In the genomic region with DNA sequence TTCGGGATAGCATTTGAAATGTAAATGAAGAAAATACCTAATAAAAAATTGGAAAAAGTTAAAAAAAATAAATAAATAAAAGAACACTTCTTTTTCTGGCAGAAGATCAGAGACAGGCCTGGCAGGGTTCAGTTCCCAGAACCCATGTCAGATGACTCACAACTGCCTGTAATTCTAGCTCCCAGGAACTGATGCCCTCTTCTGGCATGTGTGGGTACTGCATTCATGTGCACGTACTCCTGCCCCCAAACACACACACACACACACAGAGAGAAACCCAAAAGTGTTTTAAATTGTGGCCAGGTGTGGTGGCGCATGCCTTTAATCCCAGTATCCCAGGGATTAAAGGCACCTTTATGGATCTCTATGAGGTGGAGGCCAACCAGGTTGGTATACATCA, we compare ENCODE assay signal across 8 mouse cellular contexts. TPM values are rescaled to one million over a fixed set of nuclear protein-coding genes. Genes with fewer than 3 reads are reported as not detected.
DNase-seq lines count a peak whose midpoint lies in the region; ATAC-seq and TF ChIP-seq lines count a peak whose summit lies in the region.

No protein-coding gene starts in this region.

- peak; percentile 26; the same call in 1 of the 2 replicates for TF ChIP-seq CTCF in testis, adult 2 months (IDR thresholded peaks at IDR 0.05; ENCODE audit: control insufficient read depth, insufficient read depth, insufficient replicate concordance, low read depth, low read length)

- H3K27me3 ChIP-seq in forebrain, embryonic 11.5 days (ENCODE audit: control insufficient read depth, insufficient read depth, low read length) = no peaks in the 10 kb centered on the region
- no peaks in the 10 kb centered on the region for H3K27me3 ChIP-seq in forebrain, embryonic 15.5 days
- no peaks in the 10 kb centered on the region for H3K27me3 ChIP-seq in testis, adult 2 months (ENCODE audit: control insufficient read depth, insufficient read depth, low read length)
- no peaks in the 10 kb centered on the region for H3K27me3 ChIP-seq in midbrain, embryonic 15.5 days (replicated peaks)

- no peak overlapping the region for H3K27ac ChIP-seq in forebrain, embryonic 11.5 days (ENCODE audit: low read depth, low read length)
- H3K27ac ChIP-seq in forebrain, embryonic 15.5 days (replicated peaks) = no peak overlapping the region
- no peak overlapping the region for H3K27ac ChIP-seq in testis, adult 2 months (ENCODE audit: control insufficient read depth, insufficient read depth, low read depth, low read length)
- H3K27ac ChIP-seq in midbrain, embryonic 15.5 days = no peak overlapping the region

- no peaks in the 10 kb centered on the region for H3K4me1 ChIP-seq in forebrain, embryonic 11.5 days (replicated peaks; ENCODE audit: control insufficient read depth, insufficient read depth, low read length)
- 0 out of 2 replicates have a peak, but pooled peaks cover 2% of the 10 kb centered on the region for H3K4me1 ChIP-seq in forebrain, embryonic 15.5 days
- H3K4me1 ChIP-seq in testis, adult 2 months (ENCODE audit: control insufficient read depth, insufficient read depth, low read length) = no peaks in the 10 kb centered on the region
- no peaks in the 10 kb centered on the region for H3K4me1 ChIP-seq in midbrain, embryonic 15.5 days

- peaks cover 8% of the 10 kb centered on the region for H3K36me3 ChIP-seq in forebrain, embryonic 11.5 days (ENCODE audit: control insufficient read depth, insufficient read depth, low read length)
- H3K36me3 ChIP-seq in forebrain, embryonic 15.5 days = peaks cover 9% of the 10 kb centered on the region
- H3K36me3 ChIP-seq in testis, adult 2 months (ENCODE audit: control insufficient read depth, insufficient read depth, low read length) = no peaks in the 10 kb centered on the region; the same call in 1 of the 2 replicates
- 0 out of 2 replicates have a peak, but pooled peaks cover 4% of the 10 kb centered on the region for H3K36me3 ChIP-seq in midbrain, embryonic 15.5 days (replicated peaks)

- no peaks in the 10 kb centered on the region; the same call in 1 of the 2 replicates for H3K9me3 ChIP-seq in forebrain, embryonic 11.5 days (ENCODE audit: control insufficient read depth, low read length)
- no peaks in the 10 kb centered on the region for H3K9me3 ChIP-seq in forebrain, embryonic 15.5 days
- no peaks in the 10 kb centered on the region for H3K9me3 ChIP-seq in midbrain, embryonic 15.5 days

- H3K4me2 ChIP-seq in forebrain, embryonic 11.5 days (ENCODE audit: low read depth, low read length, severe bottlenecking) = no peak overlapping the region
- H3K4me2 ChIP-seq in forebrain, embryonic 15.5 days (replicated peaks) = no peak overlapping the region
- H3K4me2 ChIP-seq in midbrain, embryonic 15.5 days = no peak overlapping the region

- no peak for ATAC-seq in forebrain, embryonic 11.5 days (replicated peaks; ENCODE audit: low FRiP score)
- ATAC-seq in forebrain, embryonic 15.5 days (replicated peaks) = no peak
- ATAC-seq in inflammation-experienced regulatory T-cells, adult 6 months = peak; percentile 21
- no peak for ATAC-seq in midbrain, embryonic 15.5 days (replicated peaks)

- no peak overlapping the region for H3K9ac ChIP-seq in forebrain, embryonic 11.5 days (ENCODE audit: low read length)
- no peak overlapping the region for H3K9ac ChIP-seq in forebrain, embryonic 15.5 days (replicated peaks)
- H3K9ac ChIP-seq in midbrain, embryonic 15.5 days = no peak overlapping the region

- H3K4me3 ChIP-seq in forebrain, embryonic 11.5 days (ENCODE audit: low read depth, low read length) = no peak overlapping the region
- H3K4me3 ChIP-seq in forebrain, embryonic 15.5 days = no peak overlapping the region
- H3K4me3 ChIP-seq in testis, adult 2 months (ENCODE audit: control insufficient read depth, low read depth, low read length) = no peak overlapping the region
- no peak overlapping the region for H3K4me3 ChIP-seq in midbrain, embryonic 15.5 days

- no peak for TF ChIP-seq POLR2A in testis, adult 2 months (IDR thresholded peaks at IDR 0.05; ENCODE audit: control insufficient read depth, low read depth, low read length)

- DNase-seq in forebrain, embryonic 11.5 days (ENCODE audit: low spot score) = peak; percentile 63
- no peak for DNase-seq in testis, postnatal 14 days (ENCODE audit: low spot score)
- DNase-seq in thymus, postnatal 4 days = peak; percentile 77
- DNase-seq in ovary, adult 18-20 months (ENCODE audit: low spot score) = no peak

- 91% methylated on average over 3 of the region's 3 CpGs for WGBS in forebrain, embryonic 11.5 days
- 97% methylated on average over 3 of the region's 3 CpGs for WGBS in forebrain, embryonic 15.5 days
- WGBS in midbrain, embryonic 15.5 days = 96% methylated on average over 3 of the region's 3 CpGs

RNA-seq across cellular contexts. Expression of gene Rfc1, which starts 51.3 kb away (rescaled TPM):
- 99.7 and 99.9 TPM in 2 replicates for polyA plus RNA-seq in forebrain, embryonic 11.5 days (2014; fragmentation: Nextera tagmentation; extraction: Ambion mirVana)
- polyA plus RNA-seq in forebrain, embryonic 15.5 days (2015; fragmentation: Nextera tagmentation; extraction: Ambion mirVana) = 44.2 and 46.5 TPM in 2 replicates
- 38.6 and 39.4 TPM in 2 replicates for polyA plus RNA-seq in testis, adult 2 months (2012; rRNA removed)
- polyA plus RNA-seq in inflammation-experienced regulatory T-cells, adult 6 months (2017; shearing (Covaris generic)) = 10 to 100 TPM; 77.3 to 88.0 (median 80.4) TPM
- polyA plus RNA-seq in midbrain, embryonic 15.5 days (2015; fragmentation: Nextera tagmentation; extraction: Ambion mirVana) = 25.9 and 27.1 TPM in 2 replicates

Comparison
In these comparisons a context has a peak if more than half of its experiments do, and no peak if none do; other contexts are left out.
1. DNase-seq: peak in forebrain, embryonic 11.5 days (single experiment) and thymus, postnatal 4 days (single experiment); none in testis, postnatal 14 days (single experiment) and ovary, adult 18-20 months (single experiment).